Mouse (Mus musculus) embryo, embryonic 11 days (tissue): ENCODE results near the gene Cdk15.
A peak's percentile ranks its signal among the peaks of the same experiment; 100 is the strongest.

Source experiments
- DNase-seq: peaks from one replicate; pipeline ENCODE4 v3.0.0-alpha.2; 2015

Gene Cdk15

GRCm38 (mm10) chr1:59332737-59333385 is 76.2 kb downstream of the Cdk15 start:
- DNase-seq, result peak; percentile 46

- no peak for DNase-seq
Measured at GRCm38 (mm10) chr1:59333386-59333759, 76.7 kb downstream of the Cdk15 start.

DNA sequence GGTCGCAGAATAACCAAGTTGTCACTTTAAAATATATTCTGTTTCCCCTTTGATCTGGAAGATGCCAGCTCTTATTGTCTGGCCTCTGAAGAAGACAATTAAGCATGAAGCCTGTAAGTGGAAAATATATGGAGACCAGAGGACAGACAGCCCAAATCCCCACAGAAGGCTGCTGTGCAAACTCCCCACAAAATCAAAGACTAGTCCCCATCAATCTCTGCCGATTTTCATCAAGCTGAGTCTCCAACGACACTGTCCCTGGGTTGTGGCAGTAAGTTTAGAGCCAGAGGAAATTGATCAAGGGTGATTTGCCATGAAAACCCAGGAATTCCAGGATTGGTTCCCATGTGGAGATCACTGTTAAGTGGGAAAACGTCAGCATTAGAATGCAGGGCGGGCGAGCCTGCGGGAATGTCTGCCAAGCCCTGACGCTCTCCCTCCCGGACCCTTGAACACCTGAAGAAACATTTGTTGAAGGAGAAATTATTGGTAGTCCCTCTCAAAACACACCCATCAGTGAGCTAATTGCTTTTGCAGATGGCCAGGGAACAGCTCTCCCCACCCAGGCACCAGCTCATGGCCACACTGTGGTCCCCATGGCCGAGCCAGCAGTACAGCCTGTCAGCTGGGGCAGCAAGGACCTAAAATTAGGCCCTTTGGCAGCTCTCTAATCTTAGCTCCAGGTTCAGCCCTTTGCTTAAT is 77.3 kb downstream of the Cdk15 start:
- peak; percentile 68 for DNase-seq

DNA sequence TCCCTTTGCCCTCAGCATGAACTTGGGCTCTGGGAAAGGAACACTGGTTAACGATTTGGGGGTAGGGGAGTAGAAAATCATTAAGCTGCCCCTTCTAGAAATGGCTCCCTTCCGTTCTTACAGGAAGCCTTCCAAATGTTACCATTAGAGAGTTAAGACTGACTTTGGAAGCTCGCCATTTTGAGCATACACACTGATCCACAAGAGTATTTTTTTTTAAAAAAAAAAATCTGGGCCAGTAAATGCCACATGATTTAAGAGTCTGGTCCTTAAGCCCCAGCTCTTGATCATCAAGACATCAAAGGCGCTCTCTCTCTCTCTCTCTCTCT is 77.8 kb downstream of the Cdk15 start:
- DNase-seq, result no peak

DNA sequence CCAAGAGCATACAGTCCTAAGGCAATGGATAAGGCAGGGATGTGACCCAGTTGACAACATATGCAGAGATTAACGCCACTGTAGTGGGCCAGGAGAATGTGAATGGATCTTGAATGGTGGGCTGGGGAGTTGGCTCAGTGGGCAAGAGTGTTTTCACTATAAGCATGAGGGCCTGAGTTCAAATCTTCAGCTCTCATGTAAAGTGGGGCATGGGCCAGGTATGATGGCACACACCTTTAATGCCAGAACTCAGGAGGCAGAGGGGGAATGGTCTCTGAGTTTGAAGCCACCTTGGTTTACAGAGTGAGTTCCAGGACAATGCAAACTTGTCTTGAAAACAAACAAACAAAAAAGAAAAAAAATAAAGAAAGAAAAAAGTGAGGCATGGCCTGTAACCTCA is 79.5 kb downstream of the Cdk15 start:
- no peak for DNase-seq

GRCm38 (mm10) chr1:59340814-59341588 is 84.3 kb downstream of the Cdk15 start:
- peak; percentile 71 for DNase-seq

DNA sequence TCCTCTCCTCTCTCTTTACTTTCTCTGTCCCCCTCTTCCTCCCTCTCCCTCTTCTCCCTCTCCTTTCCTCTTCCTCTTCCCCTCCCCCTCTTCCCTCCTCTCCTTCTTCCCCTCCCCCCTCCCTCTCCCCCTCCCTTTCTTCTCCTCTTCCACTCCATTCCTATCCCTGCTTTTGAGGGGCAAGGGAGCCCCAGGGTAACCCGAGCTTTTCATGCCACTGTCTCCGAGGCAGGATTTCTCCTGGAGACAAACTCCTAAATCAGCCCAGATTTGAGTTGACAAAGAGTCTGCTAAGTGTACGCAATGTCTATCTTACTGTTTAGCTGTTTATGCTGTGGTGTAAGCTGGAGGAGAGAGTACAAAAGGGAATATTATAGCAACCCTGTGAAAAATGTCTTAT is 85.0 kb downstream of the Cdk15 start:
- DNase-seq, result peak; percentile 41

DNA sequence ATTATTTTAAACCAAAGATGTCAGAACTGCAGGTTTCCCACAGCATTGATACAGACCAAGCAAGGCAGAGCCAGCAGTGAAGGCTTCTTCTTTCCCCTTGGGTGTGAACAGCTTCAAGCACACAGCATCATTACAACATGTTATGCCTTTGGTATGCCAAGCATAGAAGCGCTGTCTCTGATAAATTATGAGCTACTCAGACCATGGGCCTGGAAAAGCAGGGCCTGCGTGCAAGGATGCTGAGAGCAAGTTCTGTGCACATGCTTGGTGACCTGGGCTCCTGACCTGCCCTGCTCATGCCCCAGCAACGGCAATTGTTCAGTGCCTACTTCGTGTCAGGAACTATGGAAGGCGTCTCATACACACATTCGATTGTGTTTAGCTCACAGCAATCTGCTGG is 85.4 kb downstream of the Cdk15 start:
- peak; percentile 30 for DNase-seq

- DNase-seq, result no peak
Measured at GRCm38 (mm10) chr1:59352706-59353105, 96.0 kb downstream of the Cdk15 start.

GRCm38 (mm10) chr1:59355440-59355839 is 98.7 kb downstream of the Cdk15 start:
- DNase-seq, result no peak

GRCm38 (mm10) chr1:59359136-59359535 is 102.4 kb downstream of the Cdk15 start:
- DNase-seq, result no peak

GRCm38 (mm10) chr1:59360834-59361233 is 104.1 kb downstream of the Cdk15 start:
- no peak for DNase-seq

DNA sequence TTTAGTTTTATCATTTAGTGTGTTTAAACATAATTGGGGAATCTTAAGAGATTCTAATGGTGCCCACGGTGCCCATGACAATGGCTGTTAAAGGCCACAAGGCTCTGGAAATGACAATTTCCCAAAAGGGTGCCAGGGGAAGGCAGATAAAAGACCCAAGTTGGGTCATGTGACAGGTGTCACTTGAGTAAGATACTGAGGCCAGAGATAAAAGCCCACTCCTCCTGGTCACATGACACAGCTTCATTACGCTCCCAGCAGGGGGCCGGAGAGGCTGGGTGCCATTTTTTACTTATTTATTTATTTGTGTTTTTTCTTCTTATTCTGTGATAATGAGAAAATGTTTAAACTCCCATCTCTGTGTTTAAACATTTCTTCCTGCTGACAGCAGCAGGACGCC is 104.8 kb downstream of the Cdk15 start:
- no peak for DNase-seq

DNA sequence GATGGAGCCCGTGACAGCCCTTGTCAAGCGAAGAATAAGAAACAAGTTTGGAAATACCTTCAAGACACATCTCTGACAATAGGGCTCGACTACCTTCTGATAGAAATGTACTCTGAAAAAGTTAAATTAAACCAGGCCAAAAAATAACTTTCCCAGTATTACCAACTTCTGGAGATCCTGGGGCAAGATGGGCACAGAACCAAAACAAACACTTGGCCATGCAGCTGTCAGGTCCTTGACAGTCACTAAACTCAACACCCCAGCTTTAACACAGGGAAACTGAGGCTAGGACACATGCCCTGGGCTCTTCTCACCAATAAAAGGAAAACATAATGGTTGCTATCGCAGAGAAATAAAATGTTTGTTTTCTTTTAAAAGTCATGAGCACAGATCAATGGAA is 105.3 kb downstream of the Cdk15 start:
- no peak for DNase-seq

DNA sequence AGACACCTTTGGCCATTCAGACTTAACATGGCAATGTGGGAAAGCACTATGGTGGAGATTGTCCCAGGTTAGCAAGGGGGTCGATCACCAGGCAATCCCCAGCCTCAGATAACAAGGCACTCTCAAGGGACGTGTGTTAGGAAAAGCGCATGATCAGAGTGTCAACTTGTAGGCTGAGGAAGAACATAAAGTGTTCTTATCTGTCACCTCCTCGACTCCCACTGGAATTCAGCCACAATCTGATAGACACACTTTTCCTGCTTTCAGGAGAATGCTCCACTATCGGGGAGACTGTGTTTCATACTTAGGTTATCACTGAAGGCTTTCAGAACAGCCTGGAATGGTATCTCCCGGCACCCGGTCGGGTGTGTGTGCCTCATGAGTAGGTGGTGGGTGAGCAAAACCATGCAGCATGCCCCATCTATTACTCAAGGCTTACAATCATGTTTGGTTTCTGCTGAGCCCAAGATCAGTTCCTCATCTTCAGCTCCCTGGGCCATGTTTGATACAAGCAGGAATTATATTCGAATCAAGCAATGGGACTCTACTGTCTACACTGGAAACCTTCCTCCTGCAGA is 107.8 kb downstream of the Cdk15 start:
- no peak for DNase-seq

GRCm38 (mm10) chr1:59367928-59368648 is 111.4 kb downstream of the Cdk15 start:
- DNase-seq, result peak; percentile 44

- no peak for DNase-seq
Measured at GRCm38 (mm10) chr1:59368649-59369319, 112.1 kb downstream of the Cdk15 start.

- no peak for DNase-seq
Measured at GRCm38 (mm10) chr1:59369320-59369685, 112.6 kb downstream of the Cdk15 start.

- DNase-seq, result no peak
Measured at GRCm38 (mm10) chr1:59370355-59370950, 113.7 kb downstream of the Cdk15 start.

DNA sequence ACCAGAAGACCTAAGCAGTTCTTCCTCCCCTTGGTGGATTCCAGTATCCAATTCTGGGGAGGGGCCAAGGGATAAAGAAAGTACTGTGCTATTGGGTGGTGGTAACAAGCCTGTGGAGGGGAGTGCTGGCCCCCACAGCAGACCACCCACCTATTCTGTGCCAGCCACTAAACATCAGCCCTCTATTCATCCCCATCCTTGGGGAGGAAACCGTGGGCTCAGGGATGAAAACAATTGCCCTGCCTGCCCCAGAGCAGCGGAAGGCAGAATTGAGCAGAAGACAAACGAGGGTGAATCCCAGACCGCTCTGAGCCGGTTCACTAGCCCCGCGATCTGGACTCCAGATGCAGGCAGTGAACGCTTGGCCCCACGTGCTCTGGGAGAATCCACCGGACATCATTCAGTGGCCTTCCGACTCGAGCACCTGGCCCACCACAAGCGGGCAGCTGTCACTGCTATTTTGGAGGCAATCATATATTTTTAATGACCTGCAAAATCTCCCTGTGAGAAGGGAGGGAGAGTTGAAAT is 119.4 kb downstream of the Cdk15 start:
- DNase-seq, result peak; percentile 81

GRCm38 (mm10) chr1:59376557-59376956 is 119.9 kb downstream of the Cdk15 start:
- peak; percentile 31 for DNase-seq

GRCm38 (mm10) chr1:59377312-59377711 is 120.6 kb downstream of the Cdk15 start:
- no peak for DNase-seq
